Mouse (Mus musculus): ENCODE data around the gene Lmna. TPM values are rescaled to one million over a fixed set of nuclear protein-coding genes. Genes with fewer than 3 reads are reported as not detected.
A peak's percentile ranks its signal among the peaks of the same experiment; 100 is the strongest.

Gene Lmna
- polyA plus RNA-seq (2016; fragmentation: Nextera tagmentation; extraction: Ambion mirVana) = 57.7 and 80.7 TPM in 2 replicates

- Histone ChIP-seq H3K27me3 (ENCODE audit: insufficient read depth, poor library complexity, severe bottlenecking) (no peaks in the 10 kb centered on the region), H3K36me3 (no peaks in the 10 kb centered on the region), H3K4me3 (peak within 1 kb of the TSS; percentile 63), H3K4me1 (peaks cover 71% of the 10 kb centered on the region), H3K9me3 (no peaks in the 10 kb centered on the region), H3K27ac (peak within 1 kb of the TSS; percentile 93)
- WGBS = under 1% methylated on average over 31 of the region's 31 CpGs
- DNase-seq (ENCODE audit: low spot score) = peak; percentile 98
Observed at GRCm38 (mm10) chr3:88509692-88510420, at the start of gene Lmna. TSS of gene Lmna (minus strand) at chr3:88509956.

DNA sequence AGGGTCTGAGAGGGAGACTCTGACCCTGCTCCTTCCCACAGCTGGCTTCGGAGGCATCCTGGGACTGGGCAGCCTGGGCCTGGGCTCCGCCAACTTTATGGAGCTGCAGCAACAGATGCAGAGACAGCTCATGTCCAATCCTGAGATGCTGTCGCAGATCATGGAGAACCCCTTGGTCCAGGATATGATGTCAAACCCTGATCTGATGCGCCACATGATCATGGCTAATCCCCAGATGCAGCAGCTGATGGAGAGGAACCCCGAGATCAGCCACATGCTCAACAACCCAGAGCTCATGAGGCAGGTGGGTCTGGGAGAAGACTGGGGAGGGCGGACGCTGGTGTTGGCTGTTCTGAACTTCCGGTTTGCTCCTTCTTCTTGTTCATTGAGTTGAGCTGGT lies 46.9 kb upstream of the Lmna start:
- H3K36me3 ChIP-seq = peaks cover 65% of the 10 kb centered on the region
- H3K27ac ChIP-seq = no peak overlapping the region
- H3K4me1 ChIP-seq = peaks cover 27% of the 10 kb centered on the region
- no peak overlapping the region for H3K4me3 ChIP-seq
- WGBS = 91% methylated on average over 8 of the region's 8 CpGs
- no peak for DNase-seq (ENCODE audit: low spot score)
- H3K27me3 ChIP-seq (ENCODE audit: insufficient read depth, poor library complexity, severe bottlenecking) = no peaks in the 10 kb centered on the region
- no peaks in the 10 kb centered on the region for H3K9me3 ChIP-seq

DNA sequence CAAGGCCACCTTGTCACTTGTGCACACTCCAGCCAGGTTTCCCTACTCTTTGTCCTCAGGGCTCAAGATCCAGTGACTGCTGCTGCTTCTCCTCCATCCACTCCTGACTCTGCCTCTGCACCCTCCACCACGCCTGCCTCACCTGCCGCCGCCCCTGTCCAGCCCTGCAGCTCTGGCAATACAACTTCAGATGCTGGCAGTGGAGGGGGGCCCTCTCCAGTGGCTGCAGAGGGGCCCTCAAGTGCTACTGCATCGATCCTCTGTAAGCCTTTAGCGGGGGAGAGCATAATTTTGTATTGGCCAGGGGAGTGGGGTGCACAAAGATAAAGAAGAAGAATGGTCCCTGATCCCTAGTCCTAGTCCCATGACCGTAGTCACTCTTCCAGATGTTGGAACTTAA lies 46.0 kb upstream of the Lmna start:
- H3K9me3 ChIP-seq = no peaks in the 10 kb centered on the region
- no peak overlapping the region for H3K27ac ChIP-seq
- H3K4me3 ChIP-seq = no peak overlapping the region
- no peaks in the 10 kb centered on the region for H3K27me3 ChIP-seq (ENCODE audit: insufficient read depth, poor library complexity, severe bottlenecking)
- 93% methylated on average over 6 of the region's 6 CpGs for WGBS
- H3K4me1 ChIP-seq = peaks cover 32% of the 10 kb centered on the region
- DNase-seq (ENCODE audit: low spot score) = no peak
- H3K36me3 ChIP-seq = peaks cover 56% of the 10 kb centered on the region

GRCm38 (mm10) chr3:88555069-88555605 lies 45.4 kb upstream of the Lmna start:
- Histone ChIP-seq H3K4me1 (peaks cover 34% of the 10 kb centered on the region), H3K27ac (no peak overlapping the region), H3K9me3 (no peaks in the 10 kb centered on the region), H3K36me3 (peaks cover 56% of the 10 kb centered on the region), H3K4me3 (peak overlapping the region; percentile 94; the same call in 1 of the 2 replicates), H3K27me3 (ENCODE audit: insufficient read depth, poor library complexity, severe bottlenecking) (no peaks in the 10 kb centered on the region)
- 92% methylated on average over 5 of the region's 5 CpGs for WGBS
- no peak for DNase-seq (ENCODE audit: low spot score)

GRCm38 (mm10) chr3:88553880-88554586 lies 44.3 kb upstream of the Lmna start:
- H3K4me3 ChIP-seq = peak overlapping the region; percentile 94
- H3K4me1 ChIP-seq = peaks cover 37% of the 10 kb centered on the region
- WGBS = under 1% methylated on average over 41 of the region's 41 CpGs
- no peaks in the 10 kb centered on the region for H3K9me3 ChIP-seq
- H3K27ac ChIP-seq = peak overlapping the region; percentile 98
- no peaks in the 10 kb centered on the region for H3K27me3 ChIP-seq (ENCODE audit: insufficient read depth, poor library complexity, severe bottlenecking)
- peak; percentile 86 for DNase-seq (ENCODE audit: low spot score)
- H3K36me3 ChIP-seq = peaks cover 51% of the 10 kb centered on the region

DNA sequence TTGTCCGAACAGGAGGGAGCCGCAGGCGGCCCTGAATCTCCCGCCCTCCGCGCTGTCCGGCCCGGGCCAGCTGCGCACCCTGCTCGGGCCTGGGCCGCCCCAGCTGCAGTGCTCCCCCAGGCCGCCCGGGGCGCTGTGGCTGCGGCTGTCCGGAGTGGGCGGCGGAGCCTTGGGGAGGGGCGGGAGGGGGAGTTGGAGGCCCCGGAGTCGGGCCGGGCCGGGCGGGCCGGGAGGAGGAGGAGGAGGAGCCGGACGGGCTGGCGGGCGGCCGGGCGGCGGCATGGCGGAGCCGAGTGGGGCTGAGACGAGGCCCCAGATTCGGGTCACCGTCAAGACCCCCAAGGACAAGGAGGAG lies 43.7 kb upstream of the Lmna start, which contains the start of gene Ubqln4:
Gene Ubqln4 (plus strand): TSS at position 234 of the 355 bp plus-strand sequence.
- H3K36me3 ChIP-seq = peaks cover 46% of the 10 kb centered on the region
- peak; percentile 94 for DNase-seq (ENCODE audit: low spot score)
- peak within 1 kb of the TSS; percentile 94 for H3K4me3 ChIP-seq
- peak within 1 kb of the TSS; percentile 98 for H3K27ac ChIP-seq
- H3K4me1 ChIP-seq = peaks cover 37% of the 10 kb centered on the region
- under 1% methylated on average over 35 of the region's 37 CpGs for WGBS
- H3K27me3 ChIP-seq (ENCODE audit: insufficient read depth, poor library complexity, severe bottlenecking) = no peaks in the 10 kb centered on the region
- H3K9me3 ChIP-seq = no peaks in the 10 kb centered on the region

GRCm38 (mm10) chr3:88552676-88553524 lies 43.1 kb upstream of the Lmna start, which contains the start of gene Lamtor2:
TSS of gene Lamtor2 (minus strand) at chr3:88553074.
- H3K27ac ChIP-seq = peak within 1 kb of the TSS; percentile 98
- H3K27me3 ChIP-seq (ENCODE audit: insufficient read depth, poor library complexity, severe bottlenecking) = no peaks in the 10 kb centered on the region
- peaks cover 44% of the 10 kb centered on the region for H3K36me3 ChIP-seq
- peak within 1 kb of the TSS; percentile 94 for H3K4me3 ChIP-seq
- under 1% methylated on average over 48 of the region's 48 CpGs for WGBS
- no peaks in the 10 kb centered on the region for H3K9me3 ChIP-seq
- peaks cover 43% of the 10 kb centered on the region for H3K4me1 ChIP-seq
- peak; percentile 99 for DNase-seq (ENCODE audit: low spot score)

DNA sequence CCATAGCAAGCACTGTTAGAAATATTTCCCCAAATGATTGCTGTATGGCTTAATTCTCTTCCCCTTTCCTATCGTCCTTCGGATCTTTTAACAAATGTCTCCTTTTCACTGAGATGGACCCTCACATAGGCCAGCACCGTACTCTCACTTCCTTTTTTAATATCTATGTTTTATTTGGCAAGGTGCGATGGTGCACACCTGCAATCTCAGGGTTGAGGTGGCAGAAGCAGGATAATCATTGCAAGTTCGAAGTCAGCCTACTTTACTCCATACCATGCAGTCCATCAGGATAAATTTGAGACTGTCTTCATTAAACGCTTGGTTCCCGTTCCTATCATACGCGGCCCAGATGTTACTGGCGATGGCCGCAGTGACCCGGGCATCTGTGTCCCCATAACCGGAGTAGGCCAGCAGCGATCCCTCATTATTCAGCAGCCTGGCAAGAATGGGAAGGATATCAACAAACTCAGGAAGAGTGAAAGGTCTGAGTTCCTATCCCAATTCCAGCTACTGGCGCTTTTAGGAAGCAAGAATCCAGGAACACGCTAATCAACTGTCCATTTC lies 42.4 kb upstream of the Lmna start:
- peak overlapping the region; percentile 94 for H3K4me3 ChIP-seq
- WGBS = 27% methylated on average over 16 of the region's 16 CpGs
- no peaks in the 10 kb centered on the region for H3K27me3 ChIP-seq (ENCODE audit: insufficient read depth, poor library complexity, severe bottlenecking)
- no peak for DNase-seq (ENCODE audit: low spot score)
- H3K9me3 ChIP-seq = no peaks in the 10 kb centered on the region
- H3K27ac ChIP-seq = peak overlapping the region; percentile 98
- peaks cover 44% of the 10 kb centered on the region for H3K4me1 ChIP-seq
- H3K36me3 ChIP-seq = peaks cover 36% of the 10 kb centered on the region

DNA sequence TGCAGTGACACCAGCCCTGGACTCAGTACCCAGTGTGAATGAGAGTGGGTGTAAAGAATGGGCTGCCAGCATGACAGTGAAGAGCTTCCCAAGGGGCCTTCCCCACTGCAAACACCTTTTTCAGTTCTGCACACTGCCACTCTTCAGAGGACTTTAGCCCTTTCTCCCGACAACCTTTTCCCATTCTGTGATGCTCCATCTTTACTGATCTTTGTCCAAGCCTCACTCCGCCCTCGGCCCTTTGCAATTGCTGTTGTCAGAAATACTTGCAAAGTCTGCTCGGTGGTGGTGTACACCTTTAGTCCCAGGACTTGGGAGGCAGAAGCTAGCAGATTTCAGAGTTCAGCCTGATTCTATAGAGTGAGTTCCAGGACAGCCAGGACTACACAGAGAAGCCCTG lies 41.8 kb upstream of the Lmna start:
- H3K36me3 ChIP-seq = peaks cover 30% of the 10 kb centered on the region

GRCm38 (mm10) chr3:88548180-88548917 lies 38.6 kb upstream of the Lmna start, which contains the start of gene Rab25:
TSS of gene Rab25 (minus strand) at chr3:88548300.
- Histone ChIP-seq H3K4me1 (peaks cover 31% of the 10 kb centered on the region), H3K4me3 (peak within 1 kb of the TSS; percentile 2; the same call in 1 of the 2 replicates), H3K36me3 (peaks cover 16% of the 10 kb centered on the region), H3K27ac (0 out of 2 replicates have a peak within 1 kb of the TSS, but pooled peaks have one; percentile 16), H3K9me3 (no peaks in the 10 kb centered on the region), H3K27me3 (ENCODE audit: insufficient read depth, poor library complexity, severe bottlenecking) (no peaks in the 10 kb centered on the region)
- DNase-seq (ENCODE audit: low spot score) = peak; percentile 56
- 49% methylated on average over 18 of the region's 18 CpGs for WGBS

More for the DNA sequence above, 41.8 kb upstream of the Lmna start:
- 78% methylated on average over 4 of the region's 4 CpGs for WGBS
- DNase-seq (ENCODE audit: low spot score) = peak; percentile 64
- H3K9me3 ChIP-seq = no peaks in the 10 kb centered on the region
- H3K4me1 ChIP-seq = peaks cover 44% of the 10 kb centered on the region
- no peak overlapping the region for H3K27ac ChIP-seq
- H3K4me3 ChIP-seq = peak overlapping the region; percentile 94; the same call in 1 of the 2 replicates
- no peaks in the 10 kb centered on the region for H3K27me3 ChIP-seq (ENCODE audit: insufficient read depth, poor library complexity, severe bottlenecking)

DNA sequence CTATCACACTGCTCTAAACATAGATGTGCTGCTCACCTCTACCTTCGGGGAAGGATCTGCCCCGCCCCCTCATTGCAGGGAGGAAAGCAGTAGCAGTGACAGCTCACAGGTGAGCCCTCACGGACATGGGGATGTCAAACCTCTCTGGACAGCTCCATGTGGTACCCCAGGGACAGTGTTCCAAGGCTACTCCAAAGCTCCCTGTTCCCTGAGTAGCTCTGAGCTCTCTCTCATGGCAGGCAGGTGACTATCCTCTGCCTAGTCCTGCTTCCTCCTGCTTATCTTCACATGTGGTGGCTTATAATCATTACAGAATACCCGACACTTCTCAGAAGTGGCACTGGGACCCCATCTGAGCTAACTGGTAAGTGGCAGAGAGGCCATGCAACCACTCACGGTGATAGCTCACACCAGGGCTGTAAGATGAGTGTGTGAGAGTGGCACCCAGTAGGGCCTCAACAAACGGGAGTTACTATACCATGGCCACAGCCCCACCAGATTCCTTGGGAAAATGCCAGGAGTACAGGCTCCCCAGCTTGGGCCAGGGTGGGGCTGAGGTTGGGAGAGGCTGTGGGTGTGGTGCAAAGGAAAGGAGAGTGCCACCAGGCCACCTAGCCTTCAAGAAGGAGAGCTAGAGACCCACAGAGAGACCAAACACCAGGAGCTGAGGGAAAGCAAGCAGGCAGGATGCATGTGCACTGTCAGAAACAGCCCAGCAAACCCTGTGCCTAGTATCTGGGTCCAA lies 37.1 kb upstream of the Lmna start:
- Histone ChIP-seq H3K27me3 (ENCODE audit: insufficient read depth, poor library complexity, severe bottlenecking) (no peaks in the 10 kb centered on the region), H3K9me3 (no peaks in the 10 kb centered on the region), H3K36me3 (peaks cover 16% of the 10 kb centered on the region), H3K27ac (no peak overlapping the region), H3K4me1 (peaks cover 33% of the 10 kb centered on the region), H3K4me3 (no peak overlapping the region)
- DNase-seq (ENCODE audit: low spot score) = peak; percentile 73
- 66% methylated on average over 6 of the region's 6 CpGs for whole genome bisulfite sequencing

All from heart, embryonic 10.5 days (tissue).